Mouse (Mus musculus) neutrophil, adult 5-6 weeks (primary cell): Measurements from ENCODE around the gene Mief1. TPM values are rescaled to one million over a fixed set of nuclear protein-coding genes. Genes with fewer than 3 reads are reported as not detected.

Experiments
- total RNA-seq: library from RNA; stranded (forward); fragments of 200-1000 nt; gene quantifications from 2 replicates; pipeline ENCODE4 v1.2.3, GENCODE M21; 2017

The Mief1 gene
- total RNA-seq, 1 experiment from 2014 or later, result 37.5 TPM

Other genes starting within 250 kb of the Mief1 start
- gene Pdgfb, start 219.0 kb upstream of the Mief1 start, total RNA-seq, result 1.1 and 1.3 TPM in 2 replicates
- gene Syngr1, start 142.7 kb upstream of the Mief1 start, total RNA-seq, result 0.74 TPM in 1 of 2 replicates, not detected in the other
- 994 and 1,093 TPM in 2 replicates for gene Rpl3, start 142.2 kb upstream of the Mief1 start, total RNA-seq
- gene Tab1, start 100.9 kb upstream of the Mief1 start, total RNA-seq, result 15.0 and 19.8 TPM in 2 replicates
- gene Mgat3, start 60.3 kb upstream of the Mief1 start, total RNA-seq, result 0.12 and 0.23 TPM in 2 replicates
- gene AC140267.1, start 1.8 kb downstream of the Mief1 start, total RNA-seq, result not detected in 2 replicates
- 367 and 386 TPM in 2 replicates for gene Atf4, start 21.2 kb downstream of the Mief1 start, total RNA-seq
- gene Rps19bp1, start 30.3 kb downstream of the Mief1 start, total RNA-seq, result 6.2 and 12.2 TPM in 2 replicates
- 33.5 and 35.0 TPM in 2 replicates for gene Cacna1i, start 53.2 kb downstream of the Mief1 start, total RNA-seq